Mouse (Mus musculus): Measurements from ENCODE around the gene Ralgapa2. TPM values are rescaled to one million over a fixed set of nuclear protein-coding genes. Genes with fewer than 3 reads are reported as not detected.

The Ralgapa2 gene
- total RNA-seq, 2 experiments from 2014 or later, result 17.0 to 20.6 TPM

GRCm38 (mm10) chr2:146309413-146309812 lies 202.7 kb downstream of the Ralgapa2 start:
- no peak for DNase-seq (ENCODE audit: low spot score in 2 of 2)

- no peak for DNase-seq (ENCODE audit: low spot score in 2 of 2)
These were observed 205.1 kb downstream of the Ralgapa2 start for GRCm38 (mm10) chr2:146307060-146307459.

DNA sequence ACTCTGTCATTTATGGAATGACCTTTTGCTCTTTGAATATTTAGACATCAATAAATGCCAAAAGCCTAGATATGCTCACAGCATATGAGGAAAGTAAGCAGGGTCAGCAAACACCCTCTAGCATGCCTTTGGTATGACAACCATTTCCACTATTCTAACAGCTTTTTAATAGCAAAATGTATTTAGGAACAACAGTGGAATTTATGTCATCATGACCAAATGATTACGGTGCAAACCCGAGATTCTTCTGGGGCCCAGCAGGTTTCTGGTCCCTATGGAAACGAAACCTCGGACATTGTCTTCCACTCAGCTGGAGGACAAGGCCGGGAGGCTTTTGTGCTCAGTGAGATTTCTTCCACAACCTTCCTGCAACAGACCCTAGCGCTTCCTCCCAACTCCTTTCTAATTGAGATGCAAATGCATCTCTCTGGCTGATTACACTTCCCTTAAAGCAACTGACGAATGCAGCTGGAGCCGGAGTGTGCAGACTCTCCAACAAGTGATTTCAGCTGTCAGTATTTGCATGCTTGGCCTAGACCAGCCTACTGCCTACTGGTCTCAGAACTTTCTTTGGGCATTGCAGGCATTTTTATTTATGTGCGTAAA lies 209.9 kb downstream of the Ralgapa2 start:
- DNase-seq (ENCODE audit: low spot score in 2 of 2), result no peak

GRCm38 (mm10) chr2:146300500-146301020 lies 211.6 kb downstream of the Ralgapa2 start:
- DNase-seq (ENCODE audit: low spot score in 2 of 2), result no peak

DNA sequence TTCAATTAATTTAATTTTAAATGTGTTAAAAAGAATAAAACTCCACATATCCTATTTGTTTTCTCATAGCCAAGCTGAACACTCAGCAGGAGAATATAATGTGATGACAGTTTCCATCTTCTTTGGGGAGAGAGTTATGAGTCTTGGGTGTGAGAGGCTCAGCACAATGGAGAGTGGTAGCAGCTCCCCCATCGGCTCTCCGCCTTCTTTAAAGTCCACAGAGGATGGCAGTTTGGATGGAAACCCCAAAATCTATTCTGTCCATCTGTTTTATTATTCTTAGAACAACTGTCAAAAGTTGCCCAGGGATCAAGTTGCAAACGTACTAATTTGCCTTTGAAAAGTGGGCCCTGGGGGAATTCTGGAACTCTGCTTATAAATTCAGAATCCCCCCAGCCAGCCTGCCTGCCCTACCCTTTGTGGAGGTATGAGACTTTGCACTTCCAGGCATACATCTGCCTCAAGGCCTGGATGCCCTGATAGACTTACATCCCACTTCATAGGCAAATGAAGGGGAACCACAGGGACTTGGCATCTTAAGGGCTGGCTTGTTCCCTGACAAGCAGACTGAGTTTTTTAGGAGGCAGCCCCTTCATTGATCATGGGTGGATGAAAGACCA lies 212.2 kb downstream of the Ralgapa2 start:
- no peak for DNase-seq (ENCODE audit: low spot score in 2 of 2)

- no peak for DNase-seq (ENCODE audit: low spot score in 2 of 2)
These were observed 218.6 kb downstream of the Ralgapa2 start for GRCm38 (mm10) chr2:146293538-146293937.

- DNase-seq (ENCODE audit: low spot score in 2 of 2), result no peak
These were observed 221.1 kb downstream of the Ralgapa2 start for GRCm38 (mm10) chr2:146290871-146291637.

DNA sequence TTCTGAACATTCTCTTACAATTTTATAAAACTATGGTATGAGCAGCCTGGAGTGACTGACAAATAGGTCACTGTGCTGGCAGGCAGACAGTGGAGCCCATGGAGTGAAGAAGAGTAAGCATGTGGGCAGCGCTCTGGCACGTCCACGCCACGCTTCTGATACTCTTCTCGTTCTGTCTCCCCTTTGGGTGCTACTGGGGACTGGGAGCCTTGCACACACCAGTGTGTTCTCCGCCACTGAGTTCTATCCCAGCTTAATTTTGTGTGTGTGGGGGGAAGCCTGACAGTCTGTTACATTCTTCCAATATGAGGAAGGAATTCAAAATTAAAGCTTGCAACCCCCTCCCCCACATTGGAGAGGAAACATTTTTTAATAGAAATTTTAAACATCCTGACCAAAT lies 221.8 kb downstream of the Ralgapa2 start:
- no peak for DNase-seq (ENCODE audit: low spot score in 2 of 2)

- DNase-seq (ENCODE audit: low spot score in 2 of 2), result no peak
These were observed 222.8 kb downstream of the Ralgapa2 start for GRCm38 (mm10) chr2:146289394-146289793.

DNA sequence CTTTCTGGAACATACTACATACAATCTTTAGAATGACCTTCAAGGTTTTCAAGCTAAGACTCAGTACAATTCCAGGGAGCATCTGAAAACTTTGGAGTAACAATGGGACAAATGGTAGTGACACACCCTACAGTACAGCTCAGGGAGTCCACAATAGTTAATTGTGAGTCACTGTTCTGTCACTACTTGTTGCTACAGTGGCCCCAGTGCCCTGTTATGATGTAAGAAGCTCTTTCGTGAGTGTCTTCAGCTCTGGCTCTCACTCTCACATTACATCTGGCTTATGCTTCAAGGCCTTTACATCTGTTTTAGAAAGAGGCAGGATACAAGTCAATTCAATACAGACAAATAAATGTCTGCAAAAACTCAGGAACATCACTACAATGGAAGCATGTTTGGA lies 223.8 kb downstream of the Ralgapa2 start:
- DNase-seq (ENCODE audit: low spot score in 2 of 2), result no peak

DNA sequence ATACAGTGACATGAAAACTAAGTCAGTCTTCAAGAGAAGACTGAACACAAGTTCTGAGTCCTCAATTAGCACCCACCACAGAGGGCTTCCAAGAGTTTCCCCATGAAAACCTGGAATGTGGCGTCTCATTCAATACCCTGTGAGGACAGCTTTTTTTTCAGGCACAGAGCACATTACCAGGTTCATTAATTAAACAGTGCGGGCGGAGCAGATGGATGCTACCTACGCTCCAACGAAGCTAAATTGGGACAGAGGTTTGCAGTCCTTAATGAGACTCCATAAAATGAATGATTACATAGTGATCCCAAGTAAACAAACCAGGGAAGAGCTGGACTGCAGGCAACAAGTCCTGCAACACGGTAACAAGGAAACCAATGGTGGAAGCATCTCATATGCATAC lies 224.6 kb downstream of the Ralgapa2 start:
- no peak for DNase-seq (ENCODE audit: low spot score in 2 of 2)

- no peak for DNase-seq (ENCODE audit: low spot score in 2 of 2)
These were observed 230.8 kb downstream of the Ralgapa2 start for GRCm38 (mm10) chr2:146281346-146281745.

DNA sequence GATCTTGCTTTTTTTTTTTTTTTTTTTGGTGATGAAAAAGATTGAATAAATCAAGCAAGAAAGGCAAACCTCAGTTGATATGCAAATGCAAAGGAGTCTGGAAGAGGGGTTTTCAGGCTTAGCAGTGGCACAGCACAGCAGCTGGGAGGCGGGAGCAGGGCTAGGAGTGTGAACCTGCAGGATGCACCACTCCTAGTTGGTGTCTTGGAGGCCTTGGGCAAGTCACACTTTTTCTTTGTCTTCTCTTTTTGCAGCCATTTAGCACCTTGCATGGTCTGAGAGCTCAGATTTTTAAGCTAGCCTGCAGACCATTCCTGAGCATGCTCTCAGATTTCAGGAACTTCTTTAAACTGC lies 231.2 kb downstream of the Ralgapa2 start:
- DNase-seq (ENCODE audit: low spot score in 2 of 2), result no peak

GRCm38 (mm10) chr2:146280221-146280920 lies 231.8 kb downstream of the Ralgapa2 start:
- DNase-seq (ENCODE audit: low spot score in 2 of 2), result no peak

DNA sequence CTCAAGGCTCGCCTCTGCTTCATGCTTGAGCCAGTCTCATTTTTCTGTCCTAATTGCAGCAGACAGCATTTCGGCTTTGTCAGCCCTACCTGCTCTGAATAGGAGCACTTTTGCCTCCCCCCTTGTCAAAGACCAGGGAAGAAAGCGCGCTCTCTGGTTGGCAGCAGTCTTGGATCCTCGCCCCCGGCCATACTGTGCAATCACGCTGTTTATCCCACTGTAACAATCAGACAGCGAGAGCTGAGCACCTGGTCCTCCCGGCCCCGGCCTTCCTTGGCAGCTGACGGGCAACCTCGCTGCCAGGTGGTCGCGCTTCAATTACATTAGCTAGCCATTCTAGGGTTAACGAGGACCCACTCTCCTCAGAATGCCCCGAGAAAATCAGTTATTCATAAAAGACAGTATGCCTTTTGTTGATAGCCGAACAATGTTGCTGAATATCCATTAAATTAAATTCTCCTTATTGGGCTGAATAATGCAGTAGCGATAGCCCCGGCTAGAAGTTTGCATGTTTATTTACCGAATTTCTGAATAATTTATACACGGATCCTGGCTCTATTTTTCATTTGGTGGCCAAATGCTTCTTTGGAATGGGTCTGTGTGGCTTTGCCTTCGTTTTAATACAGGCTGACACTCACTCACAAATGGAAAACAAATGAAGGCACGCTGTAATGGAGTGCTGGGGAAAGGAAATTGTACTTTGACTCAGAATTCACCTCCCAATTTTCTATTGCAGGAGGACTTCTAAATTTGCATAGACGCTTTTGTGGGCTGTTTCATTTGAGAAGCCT lies 232.5 kb downstream of the Ralgapa2 start:
- no peak for DNase-seq (ENCODE audit: low spot score in 2 of 2)

DNA sequence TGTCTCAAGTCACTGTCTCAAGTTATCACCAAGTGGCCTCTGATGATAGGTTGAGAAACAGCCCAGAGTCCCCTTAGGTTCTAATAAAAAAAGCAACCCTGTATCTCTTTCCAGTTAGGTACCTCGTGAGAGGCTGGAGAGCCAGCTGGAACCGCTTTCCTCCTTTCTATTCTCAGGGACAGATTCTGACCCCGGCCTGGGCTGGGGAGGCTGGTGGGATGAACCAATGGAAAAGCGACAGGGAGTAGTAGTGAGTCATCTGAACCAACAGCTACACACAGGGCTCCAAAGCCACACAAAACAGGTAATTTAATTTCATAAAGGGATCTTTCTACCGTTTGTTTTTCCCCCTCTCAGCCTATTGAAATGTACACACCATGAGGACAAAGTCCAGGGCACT lies 233.8 kb downstream of the Ralgapa2 start:
- DNase-seq (ENCODE audit: low spot score in 2 of 2), result no peak

- no peak for DNase-seq (ENCODE audit: low spot score in 2 of 2)
These were observed 245.6 kb downstream of the Ralgapa2 start for GRCm38 (mm10) chr2:146266539-146266938.

DNA sequence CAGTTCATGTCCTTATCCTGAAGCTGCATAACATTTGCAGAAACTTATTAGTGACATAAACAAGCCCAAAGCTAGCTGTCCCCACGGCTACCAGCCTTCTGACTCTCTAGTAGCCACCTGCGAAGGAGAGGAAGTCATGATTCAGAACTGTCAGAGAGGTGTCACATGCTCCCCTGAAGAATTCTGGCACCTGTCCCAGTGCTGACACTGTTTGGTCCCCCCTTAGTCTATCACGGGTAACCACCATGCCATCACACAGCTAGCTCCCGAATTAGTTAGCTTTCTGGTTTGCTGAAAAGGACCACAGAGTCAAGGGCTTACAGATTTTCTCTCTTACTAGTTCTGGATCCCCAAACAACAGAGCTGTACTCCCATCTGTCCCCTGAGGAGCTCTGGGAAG lies 247.1 kb downstream of the Ralgapa2 start:
- no peak for DNase-seq (ENCODE audit: low spot score in 2 of 2)

DNA sequence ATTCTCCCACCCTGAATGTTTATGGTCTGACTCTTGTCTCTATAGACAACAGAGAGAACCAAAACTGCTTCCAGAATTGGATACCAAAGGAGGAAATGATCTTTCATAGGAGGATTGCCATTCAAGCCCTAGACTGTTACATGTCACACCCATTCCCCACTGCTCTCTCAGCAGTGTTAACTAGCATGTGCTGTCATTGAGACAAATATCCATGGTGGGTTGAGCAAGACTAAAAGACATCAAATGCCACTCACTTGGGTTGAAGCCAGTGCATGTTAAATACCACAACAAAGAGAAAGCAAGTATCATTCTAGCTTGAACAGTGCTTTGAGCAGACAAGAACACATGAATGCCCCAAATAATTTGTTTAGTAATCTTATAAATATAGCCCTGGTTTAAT lies 249.2 kb downstream of the Ralgapa2 start:
- no peak for DNase-seq (ENCODE audit: low spot score in 2 of 2)

GRCm38 (mm10) chr2:146262215-146262614 lies 249.9 kb downstream of the Ralgapa2 start:
- DNase-seq (ENCODE audit: low spot score in 2 of 2), result no peak

DNA sequence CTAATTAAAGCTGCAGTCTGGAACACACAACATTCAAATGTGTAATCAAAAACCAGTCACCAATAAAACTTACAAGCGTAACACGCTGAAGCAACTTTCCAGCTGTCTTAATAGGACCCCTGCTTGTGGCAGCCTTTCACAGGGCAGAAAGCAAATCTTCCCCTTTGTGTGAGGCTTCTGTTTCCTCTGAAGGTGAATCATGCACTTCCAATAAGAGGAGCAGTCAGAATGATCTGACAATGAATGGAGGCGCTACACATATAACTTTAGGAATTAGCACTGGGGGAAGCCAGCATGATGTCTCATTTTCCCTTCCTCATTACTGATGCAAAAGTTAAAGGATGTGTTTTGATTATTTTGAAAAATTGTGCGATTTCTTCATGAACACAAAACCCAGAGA lies 251.0 kb downstream of the Ralgapa2 start:
- DNase-seq (ENCODE audit: low spot score in 2 of 2), result no peak

Measured in adrenal gland, postnatal 4 days (tissue).